Mouse (Mus musculus): ENCODE measurements around the gene Ern1.
"Not testable (repeated sequence)": the region's sequence is repeated elsewhere in the genome, so short reads cannot be mapped to it uniquely, and the experiment has no call there.

DNA sequence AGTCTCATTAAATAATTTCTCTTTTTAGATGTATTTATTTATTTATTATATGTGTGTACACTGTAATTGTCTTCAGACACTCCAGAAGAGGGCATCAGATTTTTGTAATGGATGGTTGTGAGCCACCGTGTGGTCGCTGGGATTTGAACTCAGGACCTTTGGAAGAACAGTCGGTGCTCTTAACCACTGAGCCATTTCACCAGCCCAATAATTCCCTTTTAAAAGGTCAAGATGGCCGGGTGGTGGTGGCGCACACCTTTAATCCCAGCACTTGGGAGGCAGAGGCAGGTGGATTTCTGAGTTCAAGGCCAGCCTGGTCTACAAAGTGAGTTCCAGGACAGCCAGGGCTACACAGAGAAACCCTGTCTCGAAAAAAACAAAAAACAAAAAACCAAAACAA, 2.9 kb upstream of the Ern1 start:
- not testable (repeated sequence) for TF ChIP-seq EP300, CTCF (IDR thresholded peaks at IDR 0.05; ENCODE audit: low read depth)
